Mouse (Mus musculus) heart, adult 2 months (tissue): ENCODE data around the gene Bgn. TPM values are rescaled to one million over a fixed set of nuclear protein-coding genes. Genes with fewer than 3 reads are reported as not detected.

ENCODE experiments used
- DNase-seq, 2 experiments: peaks; one replicate each; pipeline ENCODE4 v3.0.0; 2021
- H3K27ac ChIP-seq: fragments of 200-600 bp; 2 replicates; pipeline ENCODE4 v1.8.1; 2022
- H3K27me3 ChIP-seq: fragments of 200-500 bp; 2 replicates; pipeline ENCODE4 v1.6.1; 2012; ENCODE audit warnings: mild to moderate bottlenecking, low read length, inconsistent platforms, mixed read lengths; ENCODE audit not compliant: control insufficient read depth, insufficient read depth
- H3K36me3 ChIP-seq: fragments of 200-500 bp; 2 replicates; pipeline ENCODE4 v1.6.1; 2012; ENCODE audit warnings: low read length, inconsistent platforms; ENCODE audit not compliant: control insufficient read depth, insufficient read depth
- H3K4me1 ChIP-seq: fragments of 200-500 bp; 2 replicates; pipeline ENCODE4 v1.6.1; 2011; ENCODE audit warnings: low read length; ENCODE audit not compliant: control insufficient read depth, insufficient read depth
- H3K4me3 ChIP-seq: fragments of 200-600 bp; 2 replicates; pipeline ENCODE4 v1.8.1; 2022
- H3K79me2 ChIP-seq: fragments of 200-500 bp; replicated peaks from 2 replicates; pipeline ENCODE4 v1.6.1; 2012; ENCODE audit warnings: mild to moderate bottlenecking, inconsistent platforms, low read length, moderate library complexity, mixed read lengths; ENCODE audit not compliant: control insufficient read depth, insufficient read depth
- H3K9ac ChIP-seq: fragments of 200-500 bp; 2 replicates; pipeline ENCODE4 v1.6.1; 2012; ENCODE audit warnings: low read depth, mild to moderate bottlenecking, control low read depth, inconsistent platforms, low read length, mixed read lengths
- CTCF ChIP-seq: fragments of 200-600 bp; IDR thresholded peaks from 2 replicates; pipeline ENCODE4 v1.8.1; 2022; ENCODE audit warnings: antibody characterized with exemption, mild to moderate bottlenecking, moderate library complexity
- EP300 ChIP-seq: fragments of 200-500 bp; IDR thresholded peaks from 2 replicates; pipeline ENCODE4 v1.6.1; 2011; ENCODE audit warnings: low read depth, low read length, control low read depth; ENCODE audit not compliant: insufficient read depth
- POLR2A ChIP-seq: fragments of 200-500 bp; IDR thresholded peaks from 2 replicates; pipeline ENCODE4 v1.6.1; 2011; ENCODE audit warnings: mild to moderate bottlenecking, low read depth, low read length, control low read depth; ENCODE audit not compliant: insufficient read depth
- WGBS: fragments of 180-500 bp; shearing (Covaris S2); methylation state at CpG from one replicate; pipeline ENCODE4 v1.1.7; 2018; 5-methylcytosine and 5-hydroxymethylcytosine counted together
- intact Hi-C: fragments of 180-260 bp; cut with DNase I; formaldehyde crosslinking; loops from one replicate; pipeline ENCODE4 v1.15.1; 2025
- polyA plus RNA-seq: library from polyadenylated mRNA; depleted of rRNA; stranded (reverse); fragments of >200 nt; gene quantifications from 2 replicates; pipeline ENCODE4 v1.2.3, GENCODE M21; 2012
- total RNA-seq, 2 experiments: library from RNA; stranded (reverse); gene quantifications; 2 replicates each; pipeline ENCODE4 v1.2.3; 2021

Bgn gene
- total and polyA plus RNA-seq, 3 experiments = 190 to 378 (median 202) TPM

GRCm38 (mm10) chrX:73516556-73516955, 33.2 kb downstream of the Bgn start:
- Histone ChIP-seq H3K27me3 (no peaks in the 10 kb centered on the region), H3K79me2 (no peaks in the 10 kb centered on the region), H3K4me3 (no peak overlapping the region), H3K4me1 (no peaks in the 10 kb centered on the region), H3K9ac (no peak overlapping the region), H3K36me3 (no peaks in the 10 kb centered on the region), H3K27ac (no peak overlapping the region)
- no peak for DNase-seq
- TF ChIP-seq CTCF (no peak), POLR2A (no peak), EP300 (no peak)
- intact Hi-C loops = no loop called here
- 67% methylated on average over 4 of the region's 4 CpGs for WGBS

- Histone ChIP-seq H3K79me2 (no peaks in the 10 kb centered on the region), H3K4me3 (no peak overlapping the region), H3K9ac (no peak overlapping the region), H3K27ac (no peak overlapping the region), H3K27me3 (no peaks in the 10 kb centered on the region), H3K36me3 (no peaks in the 10 kb centered on the region), H3K4me1 (no peaks in the 10 kb centered on the region)
- TF ChIP-seq EP300 (no peak), CTCF (no peak), POLR2A (no peak)
- no peak for DNase-seq
- intact Hi-C loops = no loop called here
These were observed 33.7 kb downstream of the Bgn start for GRCm38 (mm10) chrX:73517060-73517600.

- DNase-seq = no peak
- Histone ChIP-seq H3K27me3 (no peaks in the 10 kb centered on the region), H3K36me3 (no peaks in the 10 kb centered on the region), H3K79me2 (no peaks in the 10 kb centered on the region), H3K4me3 (no peak overlapping the region), H3K4me1 (no peaks in the 10 kb centered on the region), H3K27ac (no peak overlapping the region), H3K9ac (no peak overlapping the region)
- TF ChIP-seq CTCF (no peak), EP300 (no peak), POLR2A (no peak)
- WGBS = 70% methylated on average over 3 of the region's 3 CpGs
- intact Hi-C loops = no loop called here
These were observed 37.3 kb downstream of the Bgn start for GRCm38 (mm10) chrX:73520692-73521091.

GRCm38 (mm10) chrX:73524318-73525222, 41.2 kb downstream of the Bgn start:
- WGBS = 67% methylated on average over 9 of the region's 9 CpGs

GRCm38 (mm10) chrX:73525223-73526140, 42.1 kb downstream of the Bgn start:
- no peaks in the 10 kb centered on the region for H3K27me3 ChIP-seq
- H3K36me3 ChIP-seq = no peaks in the 10 kb centered on the region
- TF ChIP-seq POLR2A = no peak
- no peak for TF ChIP-seq CTCF
- TF ChIP-seq EP300 = no peak
- no peak overlapping the region for H3K4me3 ChIP-seq
- DNase-seq = no peak
- peaks cover 2% of the 10 kb centered on the region; the same call in 1 of the 2 replicates for H3K4me1 ChIP-seq
- 62% methylated on average over 9 of the region's 9 CpGs for WGBS
- no peak overlapping the region for H3K27ac ChIP-seq
- no peaks in the 10 kb centered on the region for H3K79me2 ChIP-seq
- no peak overlapping the region for H3K9ac ChIP-seq
- intact Hi-C loops = no loop called here

More at GRCm38 (mm10) chrX:73524318-73525222, 41.2 kb downstream of the Bgn start:
- Histone ChIP-seq H3K27ac (no peak overlapping the region), H3K79me2 (no peaks in the 10 kb centered on the region), H3K9ac (no peak overlapping the region), H3K36me3 (no peaks in the 10 kb centered on the region), H3K4me3 (no peak overlapping the region), H3K27me3 (no peaks in the 10 kb centered on the region), H3K4me1 (peaks cover 2% of the 10 kb centered on the region; the same call in 1 of the 2 replicates)
- no peak for TF ChIP-seq EP300
- no peak for DNase-seq
- intact Hi-C loops = no loop called here

GRCm38 (mm10) chrX:73526410-73526887, 43.0 kb downstream of the Bgn start:
- TF ChIP-seq CTCF (peak; percentile 36), POLR2A (no peak)
- Histone ChIP-seq H3K79me2 (no peaks in the 10 kb centered on the region), H3K4me3 (no peak overlapping the region), H3K36me3 (no peaks in the 10 kb centered on the region), H3K27me3 (no peaks in the 10 kb centered on the region), H3K27ac (no peak overlapping the region), H3K4me1 (peaks cover 2% of the 10 kb centered on the region; the same call in 1 of the 2 replicates), H3K9ac (no peak overlapping the region)
- DNase-seq = peak in 1 of 2 experiments; percentile 3
- WGBS = 35% methylated on average over 3 of the region's 3 CpGs
- intact Hi-C loops = no loop called here
